Mouse (Mus musculus): ENCODE results near the gene Micu2. TPM values are rescaled to one million over a fixed set of nuclear protein-coding genes. Genes with fewer than 3 reads are reported as not detected.

The Micu2 gene
- polyA plus RNA-seq (2015; fragmentation: Nextera tagmentation; extraction: Ambion mirVana) = 71.8 and 73.4 TPM in 2 replicates

DNA sequence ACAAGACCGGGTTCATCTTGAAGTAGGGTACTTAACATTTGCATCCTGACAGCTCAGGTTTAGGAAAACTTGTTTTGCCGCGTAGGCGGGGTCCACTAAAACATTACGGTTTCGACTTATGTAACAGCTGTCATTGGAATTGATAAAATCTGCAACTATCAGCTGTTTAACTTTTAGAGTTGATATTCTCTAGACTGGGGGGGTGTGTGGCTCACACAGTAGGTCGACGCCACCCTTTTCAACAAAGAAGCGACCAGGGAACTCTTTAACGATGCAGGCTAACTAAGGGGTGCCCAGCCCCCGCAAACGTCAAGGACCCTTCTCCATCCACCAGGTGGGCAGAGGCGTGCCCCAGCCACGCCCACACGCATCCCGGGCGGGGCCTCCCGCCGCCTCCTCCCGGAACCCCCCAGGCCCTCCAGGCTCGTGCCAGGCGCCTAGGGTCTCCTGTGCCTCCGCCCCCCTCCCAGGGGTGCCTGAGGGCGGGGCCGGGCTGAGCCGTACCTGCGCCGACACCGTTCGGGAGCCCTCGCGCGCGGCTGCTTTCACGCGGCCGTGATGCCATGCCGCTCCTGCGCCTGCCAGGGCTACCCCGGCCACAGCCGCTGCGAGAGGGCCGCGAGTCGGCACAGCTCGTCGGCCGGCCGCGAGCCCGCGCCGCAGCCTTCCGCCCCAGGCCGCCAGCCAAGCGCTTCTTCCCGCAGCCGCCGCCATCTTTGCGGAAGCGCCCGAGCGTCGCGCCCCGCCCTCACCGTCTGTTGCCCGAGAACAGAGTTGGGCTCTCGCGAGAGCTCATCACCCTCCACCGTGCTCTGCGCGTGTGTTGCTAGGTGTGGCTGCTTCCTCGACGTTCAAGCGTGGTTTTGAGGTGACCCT lies at the start of gene Micu2:
TSS of gene Micu2 (minus strand) at position 737 of the 876 bp plus-strand sequence.
- ATAC-seq = peak; percentile 99
- 3% methylated on average over 76 of the region's 76 CpGs for WGBS

DNA sequence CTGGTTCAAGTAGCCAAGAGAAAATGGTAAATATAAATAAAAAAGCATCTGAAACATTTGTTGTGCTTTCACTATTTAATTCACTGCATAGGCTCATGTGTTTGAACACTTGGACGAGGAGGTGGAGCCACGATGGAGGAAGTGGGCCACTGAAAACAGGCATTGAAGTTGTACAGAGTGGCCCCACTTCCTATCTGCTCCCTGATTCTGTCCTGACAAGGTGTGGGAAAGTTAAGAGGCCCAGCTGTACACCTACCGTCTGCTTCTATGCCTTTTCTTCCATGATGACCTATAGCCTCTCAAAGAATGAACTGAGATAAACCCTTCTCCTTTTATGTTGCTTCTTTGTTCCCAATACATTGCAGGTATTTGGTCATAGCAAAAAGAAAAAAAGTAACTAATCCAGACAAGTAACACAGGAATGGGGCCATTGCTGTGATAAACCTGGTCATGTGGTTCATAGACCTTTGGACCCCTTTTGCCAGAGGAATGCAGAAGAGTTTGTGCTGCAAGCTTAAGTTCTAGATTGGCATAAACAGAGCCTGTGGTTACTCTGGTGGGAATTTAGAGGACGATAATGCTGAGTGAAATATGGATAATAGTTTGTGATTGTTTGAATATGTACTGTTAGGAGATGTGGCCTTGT lies 47.7 kb upstream of the Micu2 start:
- no peaks in the 10 kb centered on the region for H3K9me3 ChIP-seq (ENCODE audit: control insufficient read depth, low read length)
- WGBS = 85% methylated on average over 4 of the region's 4 CpGs
- H3K4me2 ChIP-seq (ENCODE audit: low read length) = no peak overlapping the region
- ATAC-seq = no peak
- H3K4me3 ChIP-seq (replicated peaks; ENCODE audit: low read length) = no peak overlapping the region
- H3K9ac ChIP-seq (replicated peaks; ENCODE audit: low read depth, low read length) = no peak overlapping the region
- H3K27me3 ChIP-seq (replicated peaks; ENCODE audit: control insufficient read depth, insufficient read depth, low read length) = no peaks in the 10 kb centered on the region
- no peaks in the 10 kb centered on the region for H3K4me1 ChIP-seq (replicated peaks; ENCODE audit: control insufficient read depth, insufficient read depth, low read length)
- no peak overlapping the region for H3K27ac ChIP-seq (ENCODE audit: low read length)
- no peaks in the 10 kb centered on the region for H3K36me3 ChIP-seq (ENCODE audit: control insufficient read depth, insufficient read depth)

More for the DNA sequence above, at the start of gene Micu2:
- Histone ChIP-seq H3K4me3 (replicated peaks; ENCODE audit: low read length) (peak within 1 kb of the TSS; percentile 88), H3K4me2 (ENCODE audit: low read length) (peak within 1 kb of the TSS; percentile 64), H3K36me3 (ENCODE audit: control insufficient read depth, insufficient read depth) (no peaks in the 10 kb centered on the region), H3K27ac (ENCODE audit: low read length) (peak within 1 kb of the TSS; percentile 80), H3K9ac (replicated peaks; ENCODE audit: low read depth, low read length) (peak within 1 kb of the TSS; percentile 96), H3K27me3 (replicated peaks; ENCODE audit: control insufficient read depth, insufficient read depth, low read length) (no peaks in the 10 kb centered on the region), H3K4me1 (replicated peaks; ENCODE audit: control insufficient read depth, insufficient read depth, low read length) (peaks cover 4% of the 10 kb centered on the region), H3K9me3 (ENCODE audit: control insufficient read depth, low read length) (no peaks in the 10 kb centered on the region; the same call in 1 of the 2 replicates)

DNA sequence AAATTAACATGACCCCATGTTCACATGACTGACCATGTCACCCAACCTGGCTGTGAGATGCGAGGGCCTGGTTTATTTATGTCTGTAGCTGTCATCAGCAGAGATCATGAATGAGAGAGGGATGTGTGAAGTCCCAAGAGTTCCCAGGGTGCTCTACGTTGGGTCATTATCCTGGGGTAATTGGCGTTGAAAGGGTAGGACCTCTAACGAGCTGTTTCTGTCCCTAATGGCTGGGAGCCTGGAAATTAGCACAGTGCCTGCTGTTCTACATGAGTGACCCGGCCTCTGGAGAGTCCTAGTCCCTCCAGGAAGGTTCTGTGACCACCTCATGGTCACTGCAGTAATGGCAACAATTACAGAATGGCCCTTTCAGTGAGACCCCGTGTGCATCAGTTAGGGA lies 37.1 kb upstream of the Micu2 start:
- no peak overlapping the region for H3K4me2 ChIP-seq (ENCODE audit: low read length)
- H3K9ac ChIP-seq (replicated peaks; ENCODE audit: low read depth, low read length) = no peak overlapping the region
- WGBS = 3% methylated on average over 6 of the region's 6 CpGs
- no peaks in the 10 kb centered on the region for H3K9me3 ChIP-seq (ENCODE audit: control insufficient read depth, low read length)
- H3K36me3 ChIP-seq (ENCODE audit: control insufficient read depth, insufficient read depth) = no peaks in the 10 kb centered on the region
- peaks cover 2% of the 10 kb centered on the region; the same call in 1 of the 2 replicates for H3K4me1 ChIP-seq (replicated peaks; ENCODE audit: control insufficient read depth, insufficient read depth, low read length)
- no peaks in the 10 kb centered on the region for H3K27me3 ChIP-seq (replicated peaks; ENCODE audit: control insufficient read depth, insufficient read depth, low read length)
- no peak overlapping the region for H3K4me3 ChIP-seq (replicated peaks; ENCODE audit: low read length)
- no peak overlapping the region for H3K27ac ChIP-seq (ENCODE audit: low read length)
- ATAC-seq = peak; percentile 62

DNA sequence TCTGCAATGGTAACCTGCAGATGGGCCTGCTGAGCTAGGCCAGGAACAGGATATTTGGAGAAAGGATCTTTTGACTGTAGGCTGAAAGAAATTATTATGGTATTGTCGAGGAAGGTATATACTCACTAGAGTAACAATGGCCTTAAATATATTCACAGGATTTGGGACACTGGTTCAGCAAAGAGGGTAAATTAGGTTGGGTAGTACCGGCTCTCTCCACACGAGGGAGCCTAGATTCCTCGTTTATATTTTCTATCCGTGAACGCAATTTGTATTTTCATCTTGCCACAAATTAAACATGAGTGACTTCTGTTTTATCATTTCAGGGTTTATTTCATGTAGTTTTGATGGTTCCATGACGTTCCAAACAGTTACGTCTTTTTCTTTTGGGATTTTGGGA lies 35.5 kb upstream of the Micu2 start:
- H3K4me2 ChIP-seq (ENCODE audit: low read length) = peak overlapping the region; percentile 30; the same call in 1 of the 2 replicates

DNA sequence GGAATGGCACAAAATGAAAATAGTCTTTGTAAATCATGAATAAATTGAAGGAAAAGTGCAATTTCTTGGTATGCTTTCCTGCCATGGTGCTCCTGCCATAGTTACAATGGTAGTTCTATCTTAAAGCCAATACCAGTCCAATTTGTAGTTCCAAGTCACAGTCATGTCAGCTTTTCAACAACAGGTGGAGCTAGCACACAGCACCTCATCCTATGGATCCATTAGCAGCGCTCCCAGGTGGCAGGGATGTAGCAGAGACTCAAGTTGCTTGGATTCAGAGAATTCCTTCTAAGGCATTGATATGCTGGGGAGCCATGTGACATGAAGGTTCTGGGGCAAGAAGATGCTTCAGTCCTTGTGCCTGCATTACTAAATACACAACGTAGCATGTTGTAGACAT lies 19.8 kb upstream of the Micu2 start:
- Histone ChIP-seq H3K9ac (replicated peaks; ENCODE audit: low read depth, low read length) (no peak overlapping the region), H3K9me3 (ENCODE audit: control insufficient read depth, low read length) (no peaks in the 10 kb centered on the region), H3K4me3 (replicated peaks; ENCODE audit: low read length) (no peak overlapping the region), H3K36me3 (ENCODE audit: control insufficient read depth, insufficient read depth) (no peaks in the 10 kb centered on the region), H3K4me1 (replicated peaks; ENCODE audit: control insufficient read depth, insufficient read depth, low read length) (no peaks in the 10 kb centered on the region), H3K27me3 (replicated peaks; ENCODE audit: control insufficient read depth, insufficient read depth, low read length) (no peaks in the 10 kb centered on the region), H3K4me2 (ENCODE audit: low read length) (no peak overlapping the region), H3K27ac (ENCODE audit: low read length) (no peak overlapping the region)
- no peak for ATAC-seq
- WGBS = 32% methylated on average over 2 of the region's 2 CpGs

More for the DNA sequence above, 35.5 kb upstream of the Micu2 start:
- no peak overlapping the region for H3K27ac ChIP-seq (ENCODE audit: low read length)
- no peaks in the 10 kb centered on the region for H3K27me3 ChIP-seq (replicated peaks; ENCODE audit: control insufficient read depth, insufficient read depth, low read length)
- H3K9ac ChIP-seq (replicated peaks; ENCODE audit: low read depth, low read length) = no peak overlapping the region
- 11% methylated on average over 8 of the region's 8 CpGs for WGBS
- peaks cover 2% of the 10 kb centered on the region; the same call in 1 of the 2 replicates for H3K4me1 ChIP-seq (replicated peaks; ENCODE audit: control insufficient read depth, insufficient read depth, low read length)
- ATAC-seq = no peak
- H3K36me3 ChIP-seq (ENCODE audit: control insufficient read depth, insufficient read depth) = no peaks in the 10 kb centered on the region
- no peaks in the 10 kb centered on the region for H3K9me3 ChIP-seq (ENCODE audit: control insufficient read depth, low read length)
- no peak overlapping the region for H3K4me3 ChIP-seq (replicated peaks; ENCODE audit: low read length)

- ATAC-seq = no peak
- Histone ChIP-seq H3K4me2 (ENCODE audit: low read length) (no peak overlapping the region), H3K4me3 (replicated peaks; ENCODE audit: low read length) (no peak overlapping the region), H3K4me1 (replicated peaks; ENCODE audit: control insufficient read depth, insufficient read depth, low read length) (peaks cover 4% of the 10 kb centered on the region; the same call in 1 of the 2 replicates), H3K27me3 (replicated peaks; ENCODE audit: control insufficient read depth, insufficient read depth, low read length) (no peaks in the 10 kb centered on the region), H3K27ac (ENCODE audit: low read length) (no peak overlapping the region), H3K36me3 (ENCODE audit: control insufficient read depth, insufficient read depth) (no peaks in the 10 kb centered on the region), H3K9me3 (ENCODE audit: control insufficient read depth, low read length) (no peaks in the 10 kb centered on the region; the same call in 1 of the 2 replicates), H3K9ac (replicated peaks; ENCODE audit: low read depth, low read length) (no peak overlapping the region)
- WGBS = 72% methylated on average over 6 of the region's 6 CpGs
Observed at GRCm38 (mm10) chr14:58003852-58004251, 4.8 kb upstream of the Micu2 start.

- Histone ChIP-seq H3K4me1 (replicated peaks; ENCODE audit: control insufficient read depth, insufficient read depth, low read length) (peaks cover 4% of the 10 kb centered on the region), H3K9ac (replicated peaks; ENCODE audit: low read depth, low read length) (no peak overlapping the region), H3K27ac (ENCODE audit: low read length) (no peak overlapping the region), H3K4me2 (ENCODE audit: low read length) (no peak overlapping the region), H3K9me3 (ENCODE audit: control insufficient read depth, low read length) (no peaks in the 10 kb centered on the region; the same call in 1 of the 2 replicates), H3K36me3 (ENCODE audit: control insufficient read depth, insufficient read depth) (no peaks in the 10 kb centered on the region), H3K27me3 (replicated peaks; ENCODE audit: control insufficient read depth, insufficient read depth, low read length) (no peaks in the 10 kb centered on the region), H3K4me3 (replicated peaks; ENCODE audit: low read length) (no peak overlapping the region)
- no peak for ATAC-seq
- WGBS = 71% methylated on average over 1 of the region's 1 CpGs
Observed at GRCm38 (mm10) chr14:58002161-58002560, 3.1 kb upstream of the Micu2 start.

DNA sequence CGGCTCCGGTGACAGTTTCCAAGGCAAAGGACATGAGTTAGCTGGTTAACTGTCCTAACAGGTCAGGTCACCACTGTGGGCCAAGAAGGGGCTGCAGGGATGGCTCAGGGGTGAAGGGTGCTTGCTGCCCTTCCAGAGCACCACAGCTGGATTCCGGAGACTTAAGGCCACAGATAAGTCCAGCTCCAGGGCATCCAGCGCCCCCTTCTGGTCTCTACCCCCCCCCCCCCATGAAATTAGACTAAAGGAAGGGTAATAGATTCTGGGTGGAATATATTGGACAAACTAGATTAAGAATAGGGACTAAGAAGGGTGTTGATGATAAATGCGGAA lies 306 bp upstream of the Micu2 start:
- Histone ChIP-seq H3K9ac (replicated peaks; ENCODE audit: low read depth, low read length) (peak overlapping the region; percentile 96), H3K9me3 (ENCODE audit: control insufficient read depth, low read length) (no peaks in the 10 kb centered on the region; the same call in 1 of the 2 replicates), H3K4me3 (replicated peaks; ENCODE audit: low read length) (peak overlapping the region; percentile 88), H3K4me2 (ENCODE audit: low read length) (peak overlapping the region; percentile 64), H3K27ac (ENCODE audit: low read length) (no peak overlapping the region), H3K4me1 (replicated peaks; ENCODE audit: control insufficient read depth, insufficient read depth, low read length) (peaks cover 4% of the 10 kb centered on the region), H3K27me3 (replicated peaks; ENCODE audit: control insufficient read depth, insufficient read depth, low read length) (no peaks in the 10 kb centered on the region), H3K36me3 (ENCODE audit: control insufficient read depth, insufficient read depth) (no peaks in the 10 kb centered on the region)
- WGBS = 30% methylated on average over 5 of the region's 5 CpGs
- no peak for ATAC-seq

DNA sequence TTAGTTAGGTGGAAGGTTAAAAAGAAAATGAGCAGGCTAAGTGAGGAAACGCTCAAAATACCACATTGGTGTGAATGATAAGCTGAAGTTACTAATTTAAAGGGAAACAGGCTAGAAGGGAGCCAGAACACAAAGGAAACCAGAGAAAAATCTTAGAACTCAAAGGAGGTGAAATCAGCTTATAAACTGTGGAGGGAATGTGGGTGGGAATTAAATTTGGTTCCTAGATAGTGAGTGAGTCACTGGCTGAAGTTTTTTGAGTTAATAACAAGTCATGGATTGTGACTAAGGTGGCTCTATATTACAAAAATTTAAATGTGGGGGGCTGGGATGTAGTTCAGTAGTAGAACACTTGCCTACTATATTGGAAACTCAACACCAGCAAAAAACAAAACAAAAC lies 1.6 kb downstream of the Micu2 start:
- H3K36me3 ChIP-seq (ENCODE audit: control insufficient read depth, insufficient read depth) = no peaks in the 10 kb centered on the region
- no peak for ATAC-seq
- H3K27me3 ChIP-seq (replicated peaks; ENCODE audit: control insufficient read depth, insufficient read depth, low read length) = no peaks in the 10 kb centered on the region
- WGBS = 46% methylated on average over 1 of the region's 1 CpGs
- H3K9me3 ChIP-seq (ENCODE audit: control insufficient read depth, low read length) = no peaks in the 10 kb centered on the region; the same call in 1 of the 2 replicates
- H3K9ac ChIP-seq (replicated peaks; ENCODE audit: low read depth, low read length) = no peak overlapping the region
- H3K4me1 ChIP-seq (replicated peaks; ENCODE audit: control insufficient read depth, insufficient read depth, low read length) = peaks cover 4% of the 10 kb centered on the region
- H3K27ac ChIP-seq (ENCODE audit: low read length) = no peak overlapping the region
- H3K4me3 ChIP-seq (replicated peaks; ENCODE audit: low read length) = no peak overlapping the region
- H3K4me2 ChIP-seq (ENCODE audit: low read length) = no peak overlapping the region

Measured in forebrain, embryonic 16.5 days (tissue).